In genomic region chr12:51844771-51845256, GRCm38 (mm10) we compare ENCODE assay signal across 8 mouse cellular contexts. TPM values are rescaled to one million over a fixed set of nuclear protein-coding genes. Genes with fewer than 3 reads are reported as not detected.
DNase-seq lines count a peak whose midpoint lies in the region; ATAC-seq and TF ChIP-seq lines count a peak whose summit lies in the region.

No protein-coding gene starts in this region.

- peak; percentile 89 for ATAC-seq in G1E (ENCODE audit: extremely low read depth, insufficient number of reproducible peaks, low FRiP score, poor library complexity, severe bottlenecking)
- ATAC-seq in forebrain, postnatal 0 days, result peak; percentile 97
- ATAC-seq in lung, embryonic 15.5 days (ENCODE audit: borderline replicate concordance, extremely low read depth, low FRiP score, low TSS enrichment), result peak; percentile 97

- H3K9me3 ChIP-seq in G1E (replicated peaks), result no peaks in the 10 kb centered on the region
- H3K9me3 ChIP-seq in forebrain, postnatal 0 days (ENCODE audit: low read length), result no peaks in the 10 kb centered on the region
- no peaks in the 10 kb centered on the region for H3K9me3 ChIP-seq in lung, embryonic 15.5 days

- no peak for TF ChIP-seq CTCF in G1E (IDR thresholded peaks at IDR 0.05; ENCODE audit: low read depth, low read length)
- no peak for TF ChIP-seq CTCF in cerebellum, adult 2 months (IDR thresholded peaks at IDR 0.05; ENCODE audit: borderline replicate concordance, insufficient read depth, low read depth, low read length)
- no peak for TF ChIP-seq CTCF in forebrain, postnatal 0 days (IDR thresholded peaks at IDR 0.05; ENCODE audit: low read depth)

- peak overlapping the region; percentile 77; the same call in 1 of the 2 replicates for H3K27ac ChIP-seq in cerebellum, adult 2 months (ENCODE audit: insufficient read depth, low read length)
- peak overlapping the region; percentile 9; the same call in 1 of the 2 replicates for H3K27ac ChIP-seq in forebrain, postnatal 0 days (ENCODE audit: low read depth, low read length)
- peak overlapping the region; percentile 87 for H3K27ac ChIP-seq in lung, embryonic 15.5 days

- DNase-seq in G1E (ENCODE audit: low spot score), result peak; percentile 89
- DNase-seq in cerebellum, adult 2 months, result peak; percentile 94 to 98
- DNase-seq in forebrain, postnatal 0 days, result peak; percentile 84
- peak; percentile 97 for DNase-seq in heart, postnatal 4 days
- DNase-seq in layer of hippocampus, adult 8-10 months (ENCODE audit: low spot score in 2 of 2), result peak; percentile 84 to 92
- peak; percentile 90 for DNase-seq in ovary, adult 18-20 months (ENCODE audit: low spot score)
- DNase-seq in thymus, postnatal 0 days (ENCODE audit: low spot score), result peak; percentile 89

- TF ChIP-seq POLR2A in cerebellum, adult 2 months (IDR thresholded peaks at IDR 0.05; ENCODE audit: borderline replicate concordance, insufficient read depth, low read length), result peak; percentile 79; the same call in 1 of the 2 replicates

- H3K9ac ChIP-seq in forebrain, postnatal 0 days, result peak overlapping the region; percentile 49
- peak overlapping the region; percentile 49 for H3K9ac ChIP-seq in lung, embryonic 15.5 days

- H3K4me1 ChIP-seq in G1E (ENCODE audit: insufficient read depth, low read depth, low read length), result peaks cover 79% of the 10 kb centered on the region
- no peaks in the 10 kb centered on the region; the same call in 1 of the 2 replicates for H3K4me1 ChIP-seq in cerebellum, adult 2 months (ENCODE audit: control insufficient read depth, insufficient read depth, low read length)
- H3K4me1 ChIP-seq in forebrain, postnatal 0 days (ENCODE audit: insufficient read depth), result peaks cover 9% of the 10 kb centered on the region; the same call in 1 of the 2 replicates
- peaks cover 9% of the 10 kb centered on the region; the same call in 1 of the 2 replicates for H3K4me1 ChIP-seq in lung, embryonic 15.5 days

- WGBS in cerebellum, adult 2 months, result under 1% methylated on average over 17 of the region's 17 CpGs
- WGBS in forebrain, postnatal 0 days, result 1% methylated on average over 17 of the region's 17 CpGs
- 1% methylated on average over 17 of the region's 17 CpGs for WGBS in lung, embryonic 15.5 days

- H3K4me3 ChIP-seq in G1E (ENCODE audit: low read depth, low read length), result peak overlapping the region; percentile 70
- peak overlapping the region; percentile 94 for H3K4me3 ChIP-seq in cerebellum, adult 2 months (replicated peaks; ENCODE audit: insufficient read depth, low read depth, low read length)
- peak overlapping the region; percentile 54 for H3K4me3 ChIP-seq in forebrain, postnatal 0 days (ENCODE audit: low read depth, low read length)
- H3K4me3 ChIP-seq in lung, embryonic 15.5 days, result peak overlapping the region; percentile 59

- H3K4me2 ChIP-seq in forebrain, postnatal 0 days (ENCODE audit: low read depth), result peak overlapping the region; percentile 65
- peak overlapping the region; percentile 68 for H3K4me2 ChIP-seq in lung, embryonic 15.5 days

- no peaks in the 10 kb centered on the region for H3K27me3 ChIP-seq in G1E (ENCODE audit: insufficient read depth, low read length)
- no peaks in the 10 kb centered on the region for H3K27me3 ChIP-seq in cerebellum, adult 2 months (ENCODE audit: control insufficient read depth, insufficient read depth, low read length)
- no peaks in the 10 kb centered on the region for H3K27me3 ChIP-seq in forebrain, postnatal 0 days (ENCODE audit: insufficient read depth, low read length)
- H3K27me3 ChIP-seq in lung, embryonic 15.5 days, result no peaks in the 10 kb centered on the region

- peaks cover 7% of the 10 kb centered on the region for H3K36me3 ChIP-seq in G1E (replicated peaks)
- H3K36me3 ChIP-seq in forebrain, postnatal 0 days (ENCODE audit: insufficient read depth), result no peaks in the 10 kb centered on the region
- no peaks in the 10 kb centered on the region for H3K36me3 ChIP-seq in lung, embryonic 15.5 days

RNA-seq across cellular contexts. Expression of gene Hectd1, which starts 15.5 kb away (rescaled TPM):
- total RNA-seq in G1E (2014; fragmentation: Nextera tagmentation) (249 and 255 TPM in 2 replicates), G1E (2017) (238 and 273 TPM in 2 replicates)
- polyA plus RNA-seq in G1E (2012), result 25.4 and 35.0 TPM in 2 replicates
- polyA plus RNA-seq in cerebellum, adult 2 months (2012; rRNA removed), result 39.4 and 41.9 TPM in 2 replicates
- 70.5 and 93.6 TPM in 2 replicates for total RNA-seq in forebrain, postnatal 0 days (2014; rRNA removed)
- polyA plus RNA-seq in forebrain, postnatal 0 days (2015; fragmentation: Nextera tagmentation; extraction: Ambion mirVana), result 18.2 and 27.6 TPM in 2 replicates
- 10 to 100 TPM; 96.8 to 99.6 TPM for total RNA-seq in heart, postnatal 4 days (2021)
- total RNA-seq in layer of hippocampus, adult 8-10 months (2022), result 10 to 100 TPM; 76.0 to 86.8 (median 83.3) TPM
- polyA plus RNA-seq in lung, embryonic 15.5 days (2015; fragmentation: Nextera tagmentation; extraction: Ambion mirVana), result 34.2 and 39.0 TPM in 2 replicates
- polyA plus RNA-seq in thymus, postnatal 0 days (2015; fragmentation: Nextera tagmentation; extraction: Ambion mirVana), result 36.7 and 50.8 TPM in 2 replicates

Comparison
In these comparisons a context has a peak if more than half of its experiments do, and no peak if none do; other contexts are left out.
1. Peak in every context shown above with its lines: DNase-seq, ATAC-seq, H3K4me3 ChIP-seq and H3K27ac ChIP-seq.
2. H3K27ac ChIP-seq: peak in every context shown above with its lines; median percentile 87 in lung, embryonic 15.5 days; 77 in cerebellum, adult 2 months; 9 in forebrain, postnatal 0 days.